Mouse (Mus musculus) lung, embryonic 15.5 days (tissue): ENCODE measurements around the gene Macc1. TPM values are rescaled to one million over a fixed set of nuclear protein-coding genes. Genes with fewer than 3 reads are reported as not detected.

ENCODE experiments used
- ATAC-seq: fragments of 200-750 bp; cut with Nextera tagmentation; 2 replicates; pipeline ENCODE4 v1.8.0; 2017; ENCODE audit warnings: moderate number of reproducible peaks, borderline replicate concordance; ENCODE audit not compliant: low FRiP score, low TSS enrichment; ENCODE audit errors: extremely low read depth
- H3K27ac ChIP-seq: fragments of 300-500 bp; sonication (generic); 2 replicates; pipeline ENCODE4 v1.5.1; 2015; ENCODE audit warnings: moderate library complexity, mild to moderate bottlenecking, inconsistent platforms
- H3K27me3 ChIP-seq: fragments of 300-500 bp; sonication (generic); 2 replicates; pipeline ENCODE4 v1.6.1; 2015; ENCODE audit warnings: inconsistent platforms
- H3K36me3 ChIP-seq: fragments of 300-500 bp; sonication (generic); 2 replicates; pipeline ENCODE4 v1.6.1; 2015; ENCODE audit warnings: inconsistent platforms
- H3K4me1 ChIP-seq: fragments of 300-500 bp; sonication (generic); 2 replicates; pipeline ENCODE4 v1.6.1; 2015; ENCODE audit warnings: inconsistent platforms
- H3K4me2 ChIP-seq: fragments of 300-500 bp; sonication (generic); 2 replicates; pipeline ENCODE4 v1.6.1; 2015; ENCODE audit warnings: inconsistent platforms, mild to moderate bottlenecking, moderate library complexity
- H3K4me3 ChIP-seq: fragments of 300-500 bp; sonication (generic); 2 replicates; pipeline ENCODE4 v1.5.1; 2015; ENCODE audit warnings: mild to moderate bottlenecking, inconsistent platforms
- H3K9ac ChIP-seq: fragments of 300-500 bp; sonication (generic); 2 replicates; pipeline ENCODE4 v1.6.1; 2015; ENCODE audit warnings: inconsistent platforms
- H3K9me3 ChIP-seq: fragments of 300-500 bp; sonication (generic); 2 replicates; pipeline ENCODE4 v1.6.1; 2016; ENCODE audit warnings: inconsistent platforms
- WGBS: fragments of 180-500 bp; shearing (Covaris S2); methylation state at CpG from one replicate; pipeline ENCODE4 v1.1.7; 2015; 5-methylcytosine and 5-hydroxymethylcytosine counted together
- polyA plus RNA-seq: library from polyadenylated mRNA; unstranded; fragments of >200 nt; fragmentation: Nextera tagmentation; extraction: Ambion mirVana; gene quantifications from 2 replicates; pipeline ENCODE4 v1.2.1, GENCODE M21; 2015

Macc1 gene
- 0.98 and 1.1 TPM in 2 replicates for polyA plus RNA-seq

DNA sequence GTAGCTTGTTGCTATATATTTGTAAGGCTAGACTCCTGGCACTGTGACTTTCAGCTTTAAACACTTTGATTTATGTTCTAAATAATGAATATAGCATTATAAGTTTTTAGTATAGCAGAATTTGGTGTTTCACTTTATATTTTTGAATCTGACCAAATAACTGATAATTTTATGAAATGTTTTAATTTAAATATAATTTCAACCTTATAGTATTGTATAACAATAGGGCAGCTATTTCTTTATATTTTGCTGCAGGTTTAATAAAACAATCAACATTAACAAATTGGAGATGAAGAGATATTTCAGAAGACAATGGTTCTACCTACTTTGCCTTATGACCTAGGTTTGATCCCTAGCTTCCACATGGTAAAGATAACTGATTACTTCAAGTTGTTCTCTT is at the start of gene Macc1:
Gene Macc1 (plus strand): TSS at position 301 of the 400 bp plus-strand sequence.
- Histone ChIP-seq H3K27ac (no peak within 1 kb of the TSS), H3K36me3 (no peaks in the 10 kb centered on the region), H3K9me3 (no peaks in the 10 kb centered on the region), H3K27me3 (no peaks in the 10 kb centered on the region), H3K4me1 (no peaks in the 10 kb centered on the region), H3K4me2 (no peak within 1 kb of the TSS), H3K4me3 (no peak within 1 kb of the TSS), H3K9ac (no peak within 1 kb of the TSS)
- no peak for ATAC-seq

DNA sequence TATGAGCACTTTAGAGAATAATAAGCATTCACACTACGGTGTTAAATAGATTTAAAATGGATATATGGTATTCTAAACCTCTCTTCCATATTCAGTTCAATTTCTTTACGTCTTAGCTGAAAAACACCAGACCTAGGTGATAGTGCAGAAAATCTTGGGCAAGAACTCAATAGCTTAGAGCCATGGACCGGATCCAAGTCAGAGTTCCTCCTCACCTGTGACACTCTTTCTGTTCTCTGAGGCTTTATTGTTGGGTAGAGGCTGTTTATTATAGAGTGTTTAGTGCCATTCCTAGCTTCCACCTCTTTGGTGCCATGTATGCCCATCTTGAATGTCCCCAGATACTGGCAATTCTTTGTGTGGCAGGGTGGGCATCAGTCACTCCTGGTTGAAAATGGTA is 49.6 kb upstream of the Macc1 start:
- Histone ChIP-seq H3K36me3 (no peaks in the 10 kb centered on the region), H3K27ac (no peak overlapping the region), H3K4me3 (no peak overlapping the region), H3K4me1 (no peaks in the 10 kb centered on the region), H3K4me2 (no peak overlapping the region), H3K27me3 (no peaks in the 10 kb centered on the region), H3K9ac (no peak overlapping the region), H3K9me3 (no peaks in the 10 kb centered on the region)
- ATAC-seq = no peak
- WGBS = 86% methylated on average over 3 of the region's 3 CpGs

DNA sequence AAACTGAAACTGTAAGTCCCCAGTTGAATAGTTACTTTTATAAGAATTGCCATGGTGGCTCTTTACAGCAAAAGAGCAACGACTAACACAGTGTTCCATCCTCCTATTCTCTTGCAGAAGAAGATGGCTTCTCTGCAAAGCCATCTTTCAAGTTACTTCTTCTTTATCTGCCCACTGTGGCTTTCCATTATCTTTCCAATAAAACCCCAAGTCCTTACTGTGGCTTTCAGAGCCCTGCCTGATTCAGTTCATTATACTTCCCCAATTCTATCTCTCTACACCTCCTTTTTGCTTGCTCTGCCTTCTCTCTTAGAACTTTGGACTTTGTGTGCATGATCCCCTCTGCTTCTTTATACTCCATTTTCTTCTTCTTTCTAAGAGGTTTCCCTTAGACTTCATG is 45.3 kb upstream of the Macc1 start:
- no peak overlapping the region for H3K4me2 ChIP-seq
- no peaks in the 10 kb centered on the region for H3K36me3 ChIP-seq
- H3K27me3 ChIP-seq = no peaks in the 10 kb centered on the region
- no peaks in the 10 kb centered on the region for H3K4me1 ChIP-seq
- H3K9ac ChIP-seq = no peak overlapping the region
- H3K27ac ChIP-seq = no peak overlapping the region
- no peaks in the 10 kb centered on the region for H3K9me3 ChIP-seq
- ATAC-seq = no peak
- no peak overlapping the region for H3K4me3 ChIP-seq
- 61% methylated on average over 1 of the region's 1 CpGs for WGBS

DNA sequence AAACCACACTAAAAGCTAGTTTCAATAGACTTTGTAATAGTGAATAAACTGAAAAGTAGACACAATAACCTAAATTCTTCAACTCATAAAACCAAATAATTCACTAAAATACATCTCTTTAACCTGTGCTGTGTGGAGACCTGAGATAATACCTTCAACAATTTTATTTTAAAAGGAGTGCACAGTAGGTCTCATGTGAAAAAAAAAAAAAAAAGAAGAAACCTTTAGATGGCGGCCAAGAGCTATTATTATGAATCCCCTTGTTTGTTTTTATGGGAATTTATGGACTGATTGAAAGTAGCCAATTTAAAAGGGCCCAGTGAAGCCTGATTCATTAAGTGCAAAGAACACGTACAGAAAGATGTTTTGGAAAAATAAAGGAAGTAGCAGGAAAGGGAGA is 44.0 kb upstream of the Macc1 start:
- H3K9me3 ChIP-seq = no peaks in the 10 kb centered on the region
- no peak overlapping the region for H3K9ac ChIP-seq
- no peak overlapping the region for H3K4me2 ChIP-seq
- H3K36me3 ChIP-seq = no peaks in the 10 kb centered on the region
- no peak overlapping the region for H3K4me3 ChIP-seq
- H3K4me1 ChIP-seq = no peaks in the 10 kb centered on the region
- H3K27me3 ChIP-seq = no peaks in the 10 kb centered on the region
- H3K27ac ChIP-seq = no peak overlapping the region
- ATAC-seq = no peak
- 61% methylated on average over 2 of the region's 2 CpGs for WGBS

DNA sequence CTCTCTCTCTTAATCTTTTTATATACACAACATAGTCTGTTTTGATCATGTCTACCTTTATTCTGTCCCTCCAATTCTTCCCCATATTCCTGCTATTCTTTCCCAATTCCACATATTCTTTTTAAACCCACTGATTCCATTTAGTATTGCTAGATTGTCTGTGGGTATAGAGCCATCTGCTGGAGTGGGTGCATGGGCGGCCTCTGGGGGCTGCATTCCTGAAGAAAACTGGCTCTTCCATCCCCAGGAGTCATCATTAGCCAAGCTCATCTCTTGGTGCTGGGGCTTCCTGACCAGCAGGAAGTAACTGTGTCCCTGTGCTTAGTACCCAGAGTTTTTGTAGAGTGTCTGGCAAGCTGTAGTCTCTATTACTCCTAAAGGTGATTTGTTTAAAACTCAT is 42.1 kb upstream of the Macc1 start:
- no peaks in the 10 kb centered on the region for H3K27me3 ChIP-seq
- H3K4me2 ChIP-seq = no peak overlapping the region
- 82% methylated on average over 1 of the region's 1 CpGs for WGBS
- no peak for ATAC-seq
- H3K27ac ChIP-seq = no peak overlapping the region
- no peaks in the 10 kb centered on the region for H3K9me3 ChIP-seq
- H3K36me3 ChIP-seq = no peaks in the 10 kb centered on the region
- no peaks in the 10 kb centered on the region for H3K4me1 ChIP-seq
- H3K4me3 ChIP-seq = no peak overlapping the region
- H3K9ac ChIP-seq = no peak overlapping the region

DNA sequence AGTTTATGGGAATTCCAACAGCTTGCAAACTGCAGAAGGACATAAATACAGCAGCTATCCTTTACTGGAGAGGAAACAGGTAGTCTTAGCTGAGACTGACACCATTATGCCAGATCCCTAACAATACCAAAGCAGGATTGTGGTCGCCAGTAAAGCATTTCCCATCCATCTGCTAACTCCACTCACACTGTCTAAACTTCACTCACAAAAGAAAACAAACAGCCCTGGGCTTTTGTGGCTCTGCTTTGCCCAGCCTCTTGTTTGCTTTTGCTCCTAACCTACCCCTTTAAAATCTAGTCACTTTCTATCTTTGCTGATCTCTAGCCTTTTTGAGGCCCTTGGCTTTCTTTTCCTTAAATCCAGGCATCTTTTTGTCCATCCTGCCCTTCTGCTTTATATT is 40.5 kb upstream of the Macc1 start:
- WGBS = 20% methylated on average over 1 of the region's 1 CpGs
- Histone ChIP-seq H3K4me2 (no peak overlapping the region), H3K4me3 (no peak overlapping the region), H3K9me3 (no peaks in the 10 kb centered on the region), H3K27ac (no peak overlapping the region), H3K36me3 (no peaks in the 10 kb centered on the region), H3K27me3 (no peaks in the 10 kb centered on the region), H3K9ac (no peak overlapping the region), H3K4me1 (no peaks in the 10 kb centered on the region)
- ATAC-seq = no peak

DNA sequence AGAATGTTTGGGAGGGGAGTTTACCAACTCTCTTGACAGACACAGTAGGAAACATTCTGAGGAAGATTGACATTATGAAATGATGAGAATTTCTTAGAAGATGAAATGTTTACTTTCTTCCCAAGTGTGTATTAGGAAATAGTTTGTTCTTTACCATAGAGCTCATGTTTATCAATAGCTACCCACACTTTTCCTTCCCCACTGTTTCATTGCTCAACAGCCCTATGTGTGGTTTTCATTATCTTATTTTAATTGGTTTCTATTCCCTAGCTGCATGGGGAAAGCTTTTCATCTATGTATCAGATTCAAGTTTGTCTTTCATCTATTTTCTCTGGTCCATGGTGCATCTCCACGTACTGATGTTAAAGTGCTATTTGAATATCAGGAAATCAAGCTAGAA is 37.8 kb upstream of the Macc1 start:
- no peaks in the 10 kb centered on the region for H3K9me3 ChIP-seq

DNA sequence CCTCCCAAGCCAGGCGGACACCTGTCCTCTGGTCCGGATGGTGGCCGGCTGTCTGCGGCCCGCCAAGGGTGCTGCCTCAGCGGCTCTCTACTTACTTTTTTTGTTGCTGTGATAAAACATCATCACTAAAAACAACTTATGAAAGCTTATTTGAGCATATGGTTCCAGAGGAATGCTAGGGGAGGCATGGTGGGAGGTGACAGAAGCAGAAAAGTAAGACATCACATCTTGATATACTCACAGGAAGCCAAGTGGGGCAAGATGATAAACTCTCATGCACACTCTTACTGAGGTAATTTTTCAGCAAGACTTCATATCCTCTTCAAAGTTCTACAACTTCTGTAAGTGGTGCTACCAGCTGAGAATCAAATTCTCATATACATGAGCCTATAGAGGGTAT is 22.5 kb upstream of the Macc1 start:
- H3K4me2 ChIP-seq = no peak overlapping the region
- H3K27me3 ChIP-seq = no peaks in the 10 kb centered on the region
- H3K4me3 ChIP-seq = no peak overlapping the region
- WGBS = 93% methylated on average over 6 of the region's 6 CpGs
- H3K36me3 ChIP-seq = no peaks in the 10 kb centered on the region
- H3K9me3 ChIP-seq = no peaks in the 10 kb centered on the region
- no peak for ATAC-seq
- no peak overlapping the region for H3K27ac ChIP-seq
- H3K9ac ChIP-seq = no peak overlapping the region
- no peaks in the 10 kb centered on the region for H3K4me1 ChIP-seq

More for the DNA sequence above, 37.8 kb upstream of the Macc1 start:
- no peak overlapping the region for H3K4me3 ChIP-seq
- no peak overlapping the region for H3K4me2 ChIP-seq
- 78% methylated on average over 1 of the region's 1 CpGs for WGBS
- H3K27me3 ChIP-seq = no peaks in the 10 kb centered on the region
- H3K4me1 ChIP-seq = no peaks in the 10 kb centered on the region
- no peaks in the 10 kb centered on the region for H3K36me3 ChIP-seq
- H3K27ac ChIP-seq = no peak overlapping the region
- H3K9ac ChIP-seq = no peak overlapping the region
- no peak for ATAC-seq

DNA sequence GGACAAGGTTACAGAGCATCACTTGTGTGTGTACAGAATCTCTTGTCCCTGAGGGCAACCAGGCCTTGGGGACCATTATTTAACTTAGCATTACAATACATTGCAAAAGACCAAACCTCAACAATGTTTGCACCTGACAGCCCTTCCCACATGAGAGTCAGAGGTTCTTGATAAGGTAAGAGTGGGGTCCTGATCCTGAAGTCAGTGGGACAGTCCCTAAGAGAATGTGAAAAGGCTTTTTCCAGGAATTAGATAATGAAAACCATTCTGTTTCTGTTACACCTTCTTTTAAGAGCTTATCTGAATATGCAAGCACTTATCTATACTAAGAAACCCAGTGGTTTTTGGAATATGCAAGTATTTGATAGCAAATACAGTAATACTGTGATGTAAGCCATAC is 10.5 kb upstream of the Macc1 start:
- no peak overlapping the region for H3K9ac ChIP-seq
- H3K4me1 ChIP-seq = no peaks in the 10 kb centered on the region
- no peak overlapping the region for H3K4me3 ChIP-seq
- no peak overlapping the region for H3K4me2 ChIP-seq
- H3K27ac ChIP-seq = no peak overlapping the region
- ATAC-seq = no peak
- H3K36me3 ChIP-seq = no peaks in the 10 kb centered on the region
- no peaks in the 10 kb centered on the region for H3K9me3 ChIP-seq
- H3K27me3 ChIP-seq = no peaks in the 10 kb centered on the region

DNA sequence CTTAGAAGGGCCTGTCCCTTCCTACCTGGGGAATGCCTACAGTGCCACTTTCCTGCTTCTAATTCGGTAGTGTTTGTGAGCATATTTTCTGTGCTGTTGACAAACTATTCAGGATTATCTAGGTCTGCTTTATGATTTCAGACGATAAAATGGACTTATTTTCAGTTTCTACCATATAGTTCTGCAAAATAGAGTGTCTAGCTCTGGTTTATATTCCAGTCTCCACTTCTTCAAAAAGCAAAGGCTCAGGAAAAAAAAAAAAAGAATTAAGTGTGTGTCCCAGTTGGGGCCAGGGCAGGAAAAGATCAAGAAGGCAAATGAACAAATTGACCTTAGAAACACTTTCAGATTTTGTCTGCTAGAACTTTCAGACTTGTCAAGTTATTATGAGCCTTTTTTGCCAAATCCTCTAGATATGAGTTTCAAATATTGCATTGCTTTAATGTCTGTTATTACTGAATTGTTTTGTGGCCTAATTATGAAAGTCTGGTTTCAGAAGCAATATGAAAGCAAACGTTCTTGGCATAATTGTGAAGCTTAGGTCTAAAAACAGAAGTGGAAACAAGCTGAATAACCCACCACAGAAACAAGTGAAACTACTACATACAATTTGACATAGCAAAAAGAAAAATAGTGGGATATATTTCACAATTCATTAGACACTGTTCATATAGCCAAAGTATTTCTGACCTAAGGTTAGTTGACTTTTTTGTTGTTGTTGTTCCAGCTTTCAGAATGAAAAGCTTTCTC is 881 bp upstream of the Macc1 start:
- no peak overlapping the region for H3K27ac ChIP-seq
- H3K4me1 ChIP-seq = no peaks in the 10 kb centered on the region
- no peak overlapping the region for H3K4me3 ChIP-seq
- H3K9ac ChIP-seq = no peak overlapping the region
- no peaks in the 10 kb centered on the region for H3K36me3 ChIP-seq
- WGBS = 64% methylated on average over 3 of the region's 3 CpGs
- ATAC-seq = no peak
- H3K4me2 ChIP-seq = no peak overlapping the region
- no peaks in the 10 kb centered on the region for H3K9me3 ChIP-seq
- H3K27me3 ChIP-seq = no peaks in the 10 kb centered on the region

DNA sequence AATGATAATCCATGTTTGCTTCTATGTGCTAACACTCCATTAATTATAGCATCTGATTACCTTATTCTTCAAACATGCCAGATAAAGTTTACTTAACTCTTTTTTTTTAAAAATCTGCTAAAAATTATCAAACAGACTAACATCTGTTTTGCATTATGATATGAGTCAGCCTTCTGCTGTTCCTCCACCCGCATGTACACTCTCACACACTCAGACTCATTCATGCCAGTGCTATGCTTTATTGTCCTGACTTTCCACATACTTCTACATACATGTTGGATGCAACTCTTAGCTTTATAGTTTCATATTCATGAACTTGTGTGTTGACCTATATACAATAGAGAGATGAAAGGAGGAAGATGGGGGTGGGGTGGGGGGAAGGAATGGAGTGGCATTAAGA is 4.7 kb downstream of the Macc1 start:
- no peak overlapping the region for H3K4me3 ChIP-seq
- peak; percentile 83; the same call in 1 of the 2 replicates for ATAC-seq
- H3K9ac ChIP-seq = no peak overlapping the region
- no peak overlapping the region for H3K4me2 ChIP-seq
- no peaks in the 10 kb centered on the region for H3K4me1 ChIP-seq
- 41% methylated on average over 1 of the region's 1 CpGs for WGBS
- H3K27ac ChIP-seq = no peak overlapping the region
- H3K9me3 ChIP-seq = no peaks in the 10 kb centered on the region
- no peaks in the 10 kb centered on the region for H3K36me3 ChIP-seq
- H3K27me3 ChIP-seq = no peaks in the 10 kb centered on the region

DNA sequence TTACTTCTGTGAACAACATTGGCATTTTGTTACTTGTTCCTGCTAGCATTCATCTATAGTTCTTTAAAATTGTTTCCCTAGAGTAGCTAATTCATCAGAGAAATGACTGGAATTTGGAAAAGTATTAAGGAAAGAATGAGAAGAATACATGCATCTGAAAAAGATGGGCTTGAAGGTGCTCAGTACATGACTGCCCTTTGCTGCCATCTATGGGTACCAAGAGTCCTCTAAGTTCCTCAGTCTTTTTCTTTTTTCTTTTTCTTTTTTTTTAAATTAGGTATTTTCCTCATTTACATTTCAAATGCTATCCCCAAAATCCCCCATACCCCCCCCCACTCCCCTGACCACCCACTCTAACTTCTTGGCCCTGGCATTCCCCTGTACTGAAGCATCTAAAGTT is 11.3 kb downstream of the Macc1 start:
- Histone ChIP-seq H3K27ac (no peak overlapping the region), H3K9me3 (no peaks in the 10 kb centered on the region), H3K4me2 (no peak overlapping the region), H3K36me3 (no peaks in the 10 kb centered on the region), H3K9ac (no peak overlapping the region), H3K4me1 (no peaks in the 10 kb centered on the region), H3K27me3 (no peaks in the 10 kb centered on the region), H3K4me3 (no peak overlapping the region)
- ATAC-seq = no peak

DNA sequence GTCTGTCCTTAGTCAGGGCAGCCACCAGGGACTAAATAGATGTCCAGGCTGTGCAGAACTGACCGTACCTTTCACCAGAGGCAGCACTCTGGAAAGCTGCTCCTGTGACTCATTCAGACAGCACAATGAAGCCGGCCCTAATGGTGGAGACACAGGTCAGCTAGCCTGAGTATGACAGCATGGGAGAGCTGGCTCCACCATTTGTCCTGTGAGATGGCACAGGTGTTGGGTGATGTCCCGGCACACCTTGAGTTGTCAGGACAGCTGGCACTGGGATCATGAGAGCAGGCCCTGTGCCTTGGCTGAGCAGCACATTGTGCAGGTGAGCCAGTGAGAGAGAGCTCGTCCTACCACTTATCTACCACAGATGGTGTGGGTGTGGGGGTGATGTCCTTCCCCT is 16.6 kb downstream of the Macc1 start:
- Histone ChIP-seq H3K9me3 (no peaks in the 10 kb centered on the region), H3K27ac (no peak overlapping the region), H3K4me2 (no peak overlapping the region), H3K9ac (no peak overlapping the region), H3K4me1 (no peaks in the 10 kb centered on the region), H3K27me3 (no peaks in the 10 kb centered on the region), H3K36me3 (no peaks in the 10 kb centered on the region), H3K4me3 (no peak overlapping the region)
- WGBS = 71% methylated on average over 4 of the region's 4 CpGs
- ATAC-seq = 0 out of 2 replicates have a peak, but pooled peaks have one; percentile 27
